Mouse (Mus musculus) kidney, postnatal 10 days (tissue): ENCODE measurements around the gene Rpe65.

Source experiments
- DNase-seq: peaks from one replicate; pipeline ENCODE4 v3.0.0; 2021; ENCODE audit warnings: mixed read lengths

The Rpe65 gene

DNA sequence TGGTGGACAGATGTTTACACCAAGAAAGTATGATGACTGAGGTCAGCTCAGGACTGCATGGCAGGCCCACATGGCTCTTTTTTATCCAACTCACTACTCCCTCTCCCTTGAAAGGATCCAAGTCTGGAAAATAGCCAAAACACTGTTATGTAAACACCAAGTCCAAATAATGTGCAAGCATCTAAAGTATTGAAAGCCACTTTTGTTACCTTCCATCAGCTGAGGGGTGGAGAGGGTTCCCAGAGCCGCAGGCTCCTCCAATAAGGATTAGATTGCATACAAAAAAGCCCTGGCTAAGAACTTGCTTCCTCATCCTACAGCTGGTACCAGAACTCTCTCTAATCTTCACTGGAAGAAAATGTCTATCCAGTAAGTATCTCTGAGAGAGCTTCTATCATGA lies at the start of gene Rpe65:
Gene Rpe65, plus strand, starts transcription at position 301 of the 400 bp plus-strand sequence.
- no peak for DNase-seq

DNA sequence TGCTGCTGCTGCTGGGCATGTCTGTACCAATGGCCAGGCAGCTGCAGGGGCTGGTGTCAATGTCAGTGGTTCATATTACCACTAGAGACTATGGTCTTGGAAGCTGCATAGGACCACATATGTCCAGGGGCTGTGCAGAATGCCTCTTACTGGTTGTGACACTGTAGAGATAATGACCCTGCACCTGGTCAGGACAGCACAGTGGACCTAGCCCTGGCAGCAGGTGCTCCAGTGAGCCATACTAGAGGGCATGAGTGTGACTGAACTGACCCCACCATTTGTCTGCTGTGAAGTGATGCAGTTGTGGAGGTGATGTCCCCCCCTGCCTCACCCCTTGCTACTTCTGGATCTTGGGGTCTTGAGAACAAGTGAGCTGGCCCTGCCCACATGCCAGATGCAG lies 48.8 kb upstream of the Rpe65 start:
- no peak for DNase-seq

DNA sequence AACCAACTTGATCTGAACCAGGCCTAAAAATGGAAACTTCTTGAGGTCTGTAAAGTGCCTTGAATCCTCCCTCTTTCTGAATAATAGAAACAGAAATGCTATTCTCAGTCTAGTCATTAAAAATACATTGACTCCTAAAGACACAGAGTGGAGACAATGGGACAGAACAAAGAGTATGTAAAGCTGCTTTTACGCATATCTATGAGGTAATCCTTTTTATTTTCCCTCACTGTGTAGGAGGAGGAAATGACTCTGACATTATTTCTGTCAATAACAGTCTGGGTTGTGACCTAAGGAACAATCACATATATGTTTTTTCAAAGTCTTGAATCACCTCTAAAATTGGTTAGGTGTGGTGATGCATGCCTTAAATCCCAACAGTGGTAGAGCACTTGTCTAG lies 16.0 kb downstream of the Rpe65 start:
- DNase-seq = no peak

DNA sequence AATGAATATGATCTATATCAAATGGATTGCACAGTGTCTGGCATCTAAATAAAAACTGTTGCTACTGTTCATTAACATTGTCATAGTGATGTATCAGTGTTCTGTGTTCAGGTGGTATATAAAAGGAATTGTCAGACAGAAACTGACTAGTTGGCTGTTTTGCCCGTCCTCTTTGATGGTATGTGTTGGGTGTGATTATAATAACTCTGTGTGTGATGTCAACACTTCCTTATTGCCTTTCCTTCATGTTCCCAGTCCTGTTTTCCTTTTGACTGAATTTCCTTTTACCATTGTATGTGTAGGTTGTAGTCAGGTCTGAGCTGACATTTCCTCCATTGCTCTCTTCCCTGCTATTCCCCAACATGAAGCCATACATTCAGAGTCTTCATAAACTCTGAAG lies 22.1 kb downstream of the Rpe65 start:
- DNase-seq = no peak

DNA sequence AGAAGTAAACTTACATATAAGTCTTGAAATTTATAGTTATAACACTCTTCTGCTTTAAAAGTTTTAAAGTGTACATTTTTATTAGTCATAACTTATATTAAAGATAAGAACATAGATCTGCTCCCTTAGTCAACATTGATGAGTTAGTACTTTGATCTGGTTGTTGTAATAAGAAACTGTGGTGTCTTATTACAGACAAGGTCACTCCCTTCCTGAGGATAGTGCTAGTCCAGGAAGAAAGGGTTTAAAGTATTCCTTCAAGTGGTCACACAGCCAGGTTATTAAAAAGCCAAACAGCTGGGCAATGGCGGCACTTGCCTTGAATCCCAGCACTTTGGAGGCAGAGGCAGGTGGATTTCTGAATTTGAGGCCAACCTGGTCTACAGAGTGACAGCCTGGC lies 25.0 kb downstream of the Rpe65 start:
- DNase-seq = no peak

DNA sequence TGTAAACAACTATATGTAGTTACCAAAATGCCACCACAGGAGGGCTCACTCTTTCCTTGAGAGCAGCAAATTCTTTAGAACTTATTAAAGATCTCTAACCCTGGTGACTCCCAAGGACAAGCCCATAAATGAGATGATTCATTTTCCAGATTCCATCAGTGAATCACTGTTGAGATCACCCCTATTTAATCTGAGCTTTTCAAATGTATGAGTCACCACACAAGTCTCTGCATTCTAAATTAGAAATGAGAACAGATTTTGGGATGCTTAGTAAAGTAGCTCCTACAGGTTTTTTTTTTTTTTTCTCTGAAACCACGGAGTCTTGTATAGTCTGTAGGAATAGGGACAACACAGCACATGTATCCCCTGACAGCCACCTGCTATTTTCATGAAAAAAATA lies 61.8 kb downstream of the Rpe65 start:
- no peak for DNase-seq

DNA sequence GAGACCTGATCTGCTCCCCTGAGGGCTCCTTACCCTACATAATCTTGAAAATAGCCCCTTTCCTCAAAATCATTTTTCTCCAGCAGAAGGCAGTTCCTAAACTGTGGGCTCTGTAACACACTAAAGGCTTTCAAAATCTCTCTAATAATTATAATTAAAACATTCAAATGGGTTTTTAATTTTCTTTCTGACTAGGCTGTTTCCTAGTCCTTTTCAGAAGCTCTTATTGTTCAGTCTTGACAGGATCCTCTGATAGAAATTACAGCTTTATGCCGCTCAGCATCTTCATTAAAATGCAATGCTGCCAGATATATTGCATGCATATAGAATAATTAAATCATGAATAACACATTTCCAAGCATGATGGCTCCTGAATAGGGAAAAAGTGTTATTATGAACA lies 64.4 kb downstream of the Rpe65 start:
- no peak for DNase-seq
